Mouse (Mus musculus): ENCODE measurements around the gene Svbp.

Gene Svbp

GRCm38 (mm10) chr4:119190618-119191017 is 4.5 kb upstream of the Svbp start:
- no peak for DNase-seq (ENCODE audit: low spot score in 2 of 2)

DNA sequence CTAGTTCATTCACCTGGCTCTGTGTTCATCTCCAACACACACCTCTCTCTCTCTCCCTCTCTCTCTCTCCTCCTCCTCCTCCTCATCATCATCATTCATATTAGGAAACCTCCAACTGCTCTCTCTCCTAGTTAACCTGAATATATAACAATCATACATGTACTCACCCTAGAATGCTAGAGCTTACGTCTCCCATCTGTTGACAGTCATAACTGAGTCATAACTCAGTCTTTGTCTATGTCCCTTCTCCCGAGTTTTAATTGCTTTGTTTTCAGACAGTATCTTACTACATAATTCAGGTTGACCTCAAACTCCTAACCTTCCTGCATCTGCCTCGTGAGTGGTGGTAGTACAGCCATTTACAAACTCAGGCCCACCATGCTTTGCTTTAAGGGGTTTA is 3.8 kb upstream of the Svbp start:
- no peak for DNase-seq (ENCODE audit: low spot score in 2 of 2)

GRCm38 (mm10) chr4:119192757-119193156 is 2.3 kb upstream of the Svbp start:
- no peak for DNase-seq (ENCODE audit: low spot score in 2 of 2)

DNA sequence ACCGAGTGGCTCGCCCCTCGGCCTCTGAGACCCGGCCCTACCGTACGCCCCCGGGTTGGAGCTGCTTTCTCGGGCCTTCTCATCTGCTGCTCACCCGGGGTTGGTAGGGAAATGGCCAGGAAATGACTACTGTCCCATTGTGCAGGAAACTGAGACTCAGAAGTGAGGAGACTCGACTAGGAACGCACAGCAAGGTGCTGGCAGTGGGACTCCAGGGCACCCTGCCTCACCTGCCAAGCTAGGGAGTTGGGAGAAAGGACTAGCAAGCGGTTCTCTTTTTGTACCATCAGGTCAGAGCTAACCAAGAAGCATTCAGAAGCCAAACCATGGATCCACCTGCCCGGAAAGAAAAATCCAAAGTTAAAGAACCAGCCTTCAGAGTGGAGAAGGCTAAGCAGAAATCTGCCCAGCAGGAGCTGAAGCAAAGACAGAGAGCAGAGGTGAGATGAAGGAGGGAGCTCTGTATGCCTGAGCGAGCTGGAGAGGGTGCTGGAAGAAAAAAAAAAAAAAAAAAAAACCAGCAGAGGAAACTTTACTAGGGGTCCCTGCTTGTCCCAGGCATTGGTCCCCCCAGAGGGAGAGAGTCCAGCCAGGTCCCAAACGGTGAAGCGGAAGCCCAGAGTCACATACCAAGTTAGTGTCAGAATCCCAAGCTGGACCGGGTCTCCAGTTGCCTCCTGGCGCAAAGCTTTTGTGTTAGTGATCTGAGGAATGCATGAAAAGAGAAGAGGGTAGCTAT is 645 bp downstream of the Svbp start:
- peak in 1 of 2 experiments; percentile 30 for DNase-seq (ENCODE audit: low spot score in 2 of 2)

- DNase-seq (ENCODE audit: low spot score in 2 of 2), result no peak
These were observed 3.0 kb downstream of the Svbp start for GRCm38 (mm10) chr4:119198105-119198504.

- DNase-seq (ENCODE audit: low spot score in 2 of 2), result peak in 1 of 2 experiments; percentile 56
These were observed 9.6 kb downstream of the Svbp start for GRCm38 (mm10) chr4:119204672-119205071.

DNA sequence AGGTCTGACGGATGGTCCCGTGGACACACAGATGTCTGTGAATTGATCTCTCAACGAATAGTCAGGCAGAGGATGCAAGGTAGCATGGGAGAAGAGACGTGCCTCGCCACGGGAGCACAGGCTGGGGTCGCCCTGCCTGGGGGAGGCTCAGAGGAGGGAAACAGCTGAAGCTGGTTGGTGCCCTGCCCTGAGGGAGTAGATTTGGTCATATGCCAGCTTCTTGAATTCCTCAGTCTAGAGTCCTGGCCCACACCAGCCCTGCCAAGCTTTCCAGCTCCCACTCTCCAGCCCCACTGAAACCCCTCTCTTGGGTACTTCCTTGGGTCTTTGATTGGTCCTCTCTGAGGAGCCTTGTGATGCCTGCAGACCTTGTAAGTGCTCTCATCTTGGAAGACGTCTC is 21.6 kb downstream of the Svbp start:
- no peak for DNase-seq (ENCODE audit: low spot score in 2 of 2)

DNA sequence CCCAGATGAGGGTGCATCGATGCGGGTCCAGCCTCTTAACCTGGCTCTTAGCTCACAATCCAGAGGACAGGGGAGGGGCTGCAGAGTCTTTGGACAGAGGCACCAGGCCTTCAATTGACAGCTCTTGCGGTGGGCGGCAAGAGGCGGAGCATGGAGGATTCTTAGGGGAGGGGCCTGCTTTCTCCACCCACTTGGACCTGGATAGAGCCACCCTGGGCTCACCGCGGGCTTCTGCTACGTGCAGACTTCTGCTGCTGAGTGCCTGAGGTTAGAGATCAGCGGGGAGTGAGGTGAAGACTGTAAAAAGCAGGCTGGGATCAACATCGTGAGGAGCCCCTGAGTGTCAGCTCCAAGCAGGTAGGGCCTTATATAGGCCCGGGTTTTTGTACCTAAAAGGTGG is 23.1 kb downstream of the Svbp start, which contains the start of gene Tmem269:
Gene Tmem269, minus strand, starts transcription at position 49 of the 400 bp plus-strand sequence.
- DNase-seq (ENCODE audit: low spot score in 2 of 2), result no peak

DNA sequence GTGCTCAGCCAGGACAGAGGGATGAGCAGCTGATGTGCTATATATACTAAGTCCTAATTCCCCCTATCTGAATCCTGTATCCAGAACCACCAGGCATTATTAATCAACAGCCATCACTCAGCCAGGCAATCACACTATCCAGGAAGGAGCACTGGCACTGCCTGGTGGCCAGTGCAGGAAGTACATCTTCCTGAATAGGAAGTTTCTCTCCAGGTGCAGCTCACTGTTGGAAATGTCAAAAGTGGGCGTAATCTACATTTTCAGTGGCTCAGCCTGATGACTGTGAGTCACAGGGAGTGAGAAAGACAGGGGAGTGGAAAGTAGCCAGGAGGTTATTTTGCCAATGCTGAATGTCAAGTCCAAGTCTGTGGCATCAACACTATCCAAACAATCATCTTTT is 28.6 kb downstream of the Svbp start:
- DNase-seq (ENCODE audit: low spot score in 2 of 2), result no peak

- no peak for DNase-seq (ENCODE audit: low spot score in 2 of 2)
These were observed 29.4 kb downstream of the Svbp start for GRCm38 (mm10) chr4:119224534-119224933.

DNA sequence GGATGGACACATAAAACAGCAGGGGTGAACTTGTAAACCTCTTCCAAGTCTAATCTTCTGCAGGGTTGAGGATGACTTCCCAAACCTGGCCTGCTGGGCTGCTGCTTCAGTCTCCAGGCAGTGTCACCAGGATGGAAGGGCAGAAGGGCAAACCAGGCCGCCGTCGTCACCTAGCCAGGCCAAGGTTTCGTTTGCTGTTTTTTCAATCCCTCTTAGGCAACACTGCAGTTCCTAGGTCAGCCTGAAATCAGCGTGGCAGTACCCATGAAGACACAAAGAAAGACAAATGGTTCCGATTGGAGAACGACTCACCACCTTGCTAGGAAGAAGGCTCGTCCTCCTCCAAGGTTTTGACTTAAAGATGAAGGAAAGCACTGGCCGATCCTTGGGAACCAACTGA is 30.6 kb downstream of the Svbp start:
- no peak for DNase-seq (ENCODE audit: low spot score in 2 of 2)

GRCm38 (mm10) chr4:119226751-119227150 is 31.6 kb downstream of the Svbp start:
- DNase-seq (ENCODE audit: low spot score in 2 of 2), result no peak

DNA sequence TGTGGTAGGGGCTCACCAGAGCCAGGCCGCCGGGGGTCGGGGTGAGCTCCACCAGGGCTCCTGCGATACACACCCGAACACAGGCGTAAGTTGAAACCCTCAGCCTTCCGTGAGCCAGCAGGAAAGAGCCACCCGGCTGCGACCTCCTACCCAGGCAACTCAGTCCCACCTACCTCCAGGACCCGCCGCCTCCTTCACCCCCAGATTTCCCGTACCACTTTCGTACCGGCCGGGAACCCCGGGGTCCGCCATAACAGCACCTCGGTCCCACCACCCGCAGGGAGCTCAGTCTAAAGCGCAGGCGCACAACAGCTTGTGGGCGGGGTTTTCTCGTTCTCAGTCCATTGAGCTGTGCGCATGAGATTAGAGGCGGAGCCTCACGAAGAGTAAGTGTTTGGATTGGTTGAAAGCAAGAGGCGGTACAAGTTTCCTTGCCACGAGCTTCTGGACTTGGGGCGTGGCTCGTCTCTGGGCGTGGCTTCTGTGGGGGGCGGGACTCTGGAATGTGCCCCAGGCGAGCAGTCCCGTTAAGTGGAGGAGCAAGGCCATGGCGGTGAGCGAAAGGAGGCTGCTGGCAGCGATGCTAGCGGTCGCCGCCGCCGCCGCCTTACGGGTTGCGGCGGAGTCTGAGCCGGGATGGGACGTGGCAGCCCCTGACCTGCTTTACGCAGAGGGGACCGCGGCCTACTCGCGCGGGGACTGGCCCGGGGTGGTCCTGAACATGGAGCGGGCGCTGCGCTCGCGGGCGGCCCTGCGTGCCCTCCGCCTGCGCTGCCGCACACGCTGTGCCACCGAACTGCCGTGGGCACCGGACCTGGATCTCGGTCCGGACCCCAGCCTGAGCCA is 37.5 kb downstream of the Svbp start, which contains the start of the genes AU022252 and P3h1:
Gene AU022252, minus strand, starts transcription at position 303 of the 846 bp plus-strand sequence.
Gene P3h1, plus strand, starts transcription at position 506 of the 846 bp plus-strand sequence.
- DNase-seq (ENCODE audit: low spot score in 2 of 2), result peak; percentile 81 to 98

DNA sequence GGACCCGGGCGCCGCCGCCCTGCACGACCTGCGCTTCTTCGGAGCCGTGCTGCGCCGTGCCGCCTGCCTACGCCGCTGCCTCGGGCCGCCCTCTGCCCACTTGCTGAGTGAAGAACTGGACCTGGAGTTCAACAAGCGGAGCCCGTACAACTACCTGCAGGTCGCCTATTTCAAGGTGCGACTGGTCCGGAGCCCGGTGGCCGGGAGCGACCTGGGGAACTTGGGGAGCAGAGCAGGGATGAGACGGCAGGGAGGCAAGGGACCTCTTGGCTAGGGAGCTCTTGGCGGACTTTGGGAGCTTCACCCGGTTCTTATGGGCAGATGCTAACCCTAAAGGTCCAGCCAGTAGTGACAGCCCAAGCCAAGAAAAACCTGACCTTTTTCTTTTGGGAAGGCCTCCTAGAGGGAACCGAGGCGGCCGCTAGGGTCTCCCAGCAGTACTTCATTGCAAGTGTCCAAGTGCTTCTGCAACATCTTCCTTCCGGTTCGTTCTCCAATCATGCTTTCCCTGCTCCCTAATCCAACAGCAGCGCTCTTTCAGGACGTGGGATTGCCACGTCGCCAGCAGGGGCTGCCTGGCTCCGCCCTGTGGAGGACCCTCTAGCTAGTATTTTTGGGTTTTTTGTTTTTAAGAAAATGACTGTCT is 38.3 kb downstream of the Svbp start:
- peak in 1 of 2 experiments; percentile 42 for DNase-seq (ENCODE audit: low spot score in 2 of 2)

GRCm38 (mm10) chr4:119234348-119234747 is 39.2 kb downstream of the Svbp start:
- no peak for DNase-seq (ENCODE audit: low spot score in 2 of 2)

DNA sequence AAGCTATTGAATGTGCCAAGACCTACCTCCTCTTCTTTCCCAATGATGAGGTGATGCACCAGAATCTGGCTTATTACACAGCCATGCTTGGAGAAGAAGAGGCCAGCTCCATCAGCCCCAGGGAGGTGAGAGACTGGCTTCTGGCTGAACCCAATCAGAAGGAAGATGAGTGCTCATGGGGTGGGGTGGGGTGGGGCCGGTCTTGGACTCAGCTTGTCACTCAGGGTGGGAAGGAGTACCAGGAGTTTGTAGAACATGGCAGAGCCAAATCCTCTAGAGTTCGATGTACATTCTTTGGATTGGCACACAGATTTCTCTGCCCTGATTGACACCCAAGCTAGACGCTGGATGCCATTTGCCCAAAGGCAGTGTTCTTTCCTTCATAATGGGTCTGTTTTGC is 43.6 kb downstream of the Svbp start:
- no peak for DNase-seq (ENCODE audit: low spot score in 2 of 2)

- no peak for DNase-seq (ENCODE audit: low spot score in 2 of 2)
These were observed 44.1 kb downstream of the Svbp start for GRCm38 (mm10) chr4:119239181-119239682.

DNA sequence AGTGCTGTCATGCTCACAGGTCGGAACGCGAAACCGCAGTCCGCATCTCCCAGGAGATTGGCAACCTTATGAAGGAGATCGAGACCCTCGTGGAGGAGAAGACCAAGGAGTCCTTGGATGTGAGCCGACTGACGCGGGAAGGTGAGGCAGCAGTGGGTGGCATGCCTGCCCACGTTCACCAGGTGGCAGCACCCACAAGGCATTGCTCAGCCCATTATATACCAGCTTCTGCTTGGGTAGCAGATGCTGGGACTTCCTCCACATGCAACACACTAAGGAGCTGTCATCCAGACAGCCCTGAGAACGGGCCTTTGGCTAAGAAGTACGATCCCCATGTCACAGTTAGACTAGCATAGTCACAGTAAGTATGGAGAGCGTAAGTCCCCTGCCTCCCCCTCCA is 46.6 kb downstream of the Svbp start:
- peak in 1 of 2 experiments; percentile 51 for DNase-seq (ENCODE audit: low spot score in 2 of 2)

DNA sequence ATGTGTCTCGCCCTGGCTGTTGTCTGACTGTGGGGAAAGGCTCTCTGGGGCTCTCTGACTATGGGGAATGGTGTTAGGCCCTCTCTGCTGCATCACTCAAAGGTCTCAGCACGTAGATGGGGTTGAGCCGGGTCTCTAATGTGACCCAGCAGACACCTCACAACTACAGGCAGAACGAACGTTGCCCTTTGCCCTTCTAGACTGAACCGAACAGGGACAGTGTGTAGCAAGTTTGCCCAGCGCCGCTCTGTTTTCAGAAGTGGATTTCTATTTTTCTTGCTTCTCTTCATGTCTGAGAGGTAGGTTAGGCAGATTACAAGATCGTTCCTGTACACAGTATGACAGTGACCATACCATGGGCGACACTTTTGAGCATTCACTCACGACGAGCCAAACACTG is 47.5 kb downstream of the Svbp start:
- DNase-seq (ENCODE audit: low spot score in 2 of 2), result no peak

DNA sequence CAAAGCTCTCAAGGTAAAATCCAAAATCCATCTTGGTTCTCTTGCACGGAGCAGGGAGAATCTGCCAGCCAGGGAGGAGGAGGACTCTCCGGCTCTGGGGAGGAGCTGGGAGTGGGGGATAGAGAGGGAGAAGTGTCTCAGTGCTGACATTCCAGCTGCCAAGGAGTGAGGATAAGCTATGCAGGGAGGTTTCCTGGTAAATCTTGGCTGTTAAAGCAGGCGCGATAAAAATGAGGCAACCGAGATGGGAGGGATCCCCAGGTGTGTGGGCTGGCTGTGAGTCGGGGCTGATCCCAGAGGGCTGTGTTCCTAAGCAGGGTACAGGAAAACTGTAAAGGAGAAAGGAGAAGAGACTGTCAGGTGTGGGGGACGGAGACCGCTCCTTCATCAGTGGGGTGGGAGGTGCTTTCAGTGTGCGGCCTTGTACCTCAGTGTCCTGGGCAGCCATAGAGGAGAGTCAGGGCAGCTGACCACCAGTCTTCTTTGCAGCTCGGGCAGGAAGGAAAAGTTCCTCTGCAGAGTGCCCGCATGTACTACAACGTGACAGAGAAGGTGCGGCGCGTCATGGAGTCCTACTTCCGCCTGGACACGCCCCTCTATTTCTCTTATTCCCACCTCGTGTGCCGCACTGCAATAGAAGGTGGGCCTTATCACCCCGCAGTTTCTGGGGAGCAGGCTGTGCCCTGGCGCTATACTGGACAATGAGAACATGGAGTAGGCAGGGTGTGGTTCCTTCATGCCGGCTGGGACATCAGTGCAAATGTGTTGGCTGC is 49.5 kb downstream of the Svbp start:
- no peak for DNase-seq (ENCODE audit: low spot score in 2 of 2)

- DNase-seq (ENCODE audit: low spot score in 2 of 2), result peak in 1 of 2 experiments; percentile 49
These were observed 50.5 kb downstream of the Svbp start for GRCm38 (mm10) chr4:119245556-119245955.

Data from cerebellum, postnatal 4 days (tissue).